Mouse (Mus musculus) midbrain, embryonic 15.5 days (tissue): ENCODE results near the gene Ubqln2. TPM values are rescaled to one million over a fixed set of nuclear protein-coding genes. Genes with fewer than 3 reads are reported as not detected.

Source experiments
- ATAC-seq: fragments of 200-750 bp; cut with Nextera tagmentation; replicated peaks from 2 replicates; pipeline ENCODE4 v1.8.0; 2017; ENCODE audit warnings: moderate TSS enrichment
- H3K27ac ChIP-seq: fragments of 300-500 bp; sonication (generic); 2 replicates; pipeline ENCODE4 v1.5.1; 2015; ENCODE audit warnings: mild to moderate bottlenecking, inconsistent platforms
- H3K27me3 ChIP-seq: fragments of 300-500 bp; sonication (generic); replicated peaks from 2 replicates; pipeline ENCODE4 v1.6.1; 2015; ENCODE audit warnings: inconsistent platforms
- H3K36me3 ChIP-seq: fragments of 300-500 bp; sonication (generic); replicated peaks from 2 replicates; pipeline ENCODE4 v1.6.1; 2015; ENCODE audit warnings: inconsistent platforms
- H3K4me1 ChIP-seq: fragments of 300-500 bp; sonication (generic); 2 replicates; pipeline ENCODE4 v1.6.1; 2015; ENCODE audit warnings: inconsistent platforms
- H3K4me2 ChIP-seq: fragments of 300-500 bp; sonication (generic); 2 replicates; pipeline ENCODE4 v1.6.1; 2015; ENCODE audit warnings: inconsistent platforms, mild to moderate bottlenecking, moderate library complexity
- H3K4me3 ChIP-seq: fragments of 300-500 bp; sonication (generic); 2 replicates; pipeline ENCODE4 v1.5.1; 2015; ENCODE audit warnings: mild to moderate bottlenecking, inconsistent platforms
- H3K9ac ChIP-seq: fragments of 300-500 bp; sonication (generic); 2 replicates; pipeline ENCODE4 v1.6.1; 2015; ENCODE audit warnings: mild to moderate bottlenecking, inconsistent platforms
- H3K9me3 ChIP-seq: fragments of 300-500 bp; sonication (generic); 2 replicates; pipeline ENCODE4 v1.6.1; 2016; ENCODE audit warnings: inconsistent platforms
- WGBS: fragments of 180-500 bp; shearing (Covaris S2); methylation state at CpG from one replicate; pipeline ENCODE4 v1.1.7; 2015; ENCODE audit warnings: mixed read lengths; 5-methylcytosine and 5-hydroxymethylcytosine counted together
- polyA plus RNA-seq: library from polyadenylated mRNA; unstranded; fragments of >200 nt; fragmentation: Nextera tagmentation; extraction: Ambion mirVana; gene quantifications from 2 replicates; pipeline ENCODE4 v1.2.1, GENCODE M21; 2015

Gene Ubqln2
- 53.4 and 54.0 TPM in 2 replicates for polyA plus RNA-seq

GRCm38 (mm10) chrX:153497688-153498516 is at the start of gene Ubqln2:
TSS of gene Ubqln2 (plus strand) at chrX:153498227.
- Histone ChIP-seq H3K36me3 (no peaks in the 10 kb centered on the region), H3K9me3 (no peaks in the 10 kb centered on the region), H3K4me1 (peaks cover 2% of the 10 kb centered on the region), H3K4me3 (peak within 1 kb of the TSS; percentile 65), H3K27me3 (no peaks in the 10 kb centered on the region), H3K9ac (peak within 1 kb of the TSS; percentile 84), H3K4me2 (peak within 1 kb of the TSS; percentile 65), H3K27ac (peak within 1 kb of the TSS; percentile 94)
- ATAC-seq: peak; percentile 94
- WGBS: 18% methylated on average over 72 of the region's 76 CpGs

GRCm38 (mm10) chrX:153451946-153452345 is 46.1 kb upstream of the Ubqln2 start:
- H3K9ac ChIP-seq: no peak overlapping the region
- no peaks in the 10 kb centered on the region for H3K36me3 ChIP-seq
- ATAC-seq: no peak
- no peaks in the 10 kb centered on the region for H3K4me1 ChIP-seq
- no peaks in the 10 kb centered on the region for H3K27me3 ChIP-seq
- no peaks in the 10 kb centered on the region for H3K9me3 ChIP-seq
- H3K4me2 ChIP-seq: no peak overlapping the region
- H3K4me3 ChIP-seq: no peak overlapping the region
- no peak overlapping the region for H3K27ac ChIP-seq
- WGBS: 63% methylated on average over 5 of the region's 5 CpGs

GRCm38 (mm10) chrX:153476760-153477248 is 21.2 kb upstream of the Ubqln2 start:
- Histone ChIP-seq H3K4me1 (no peaks in the 10 kb centered on the region), H3K27me3 (no peaks in the 10 kb centered on the region), H3K36me3 (no peaks in the 10 kb centered on the region), H3K27ac (peak overlapping the region; percentile 82), H3K4me3 (no peak overlapping the region), H3K9ac (no peak overlapping the region), H3K4me2 (peak overlapping the region; percentile 31; the same call in 1 of the 2 replicates), H3K9me3 (no peaks in the 10 kb centered on the region)
- ATAC-seq: peak; percentile 92; the same call in 1 of the 2 replicates
- whole genome bisulfite sequencing: 33% methylated on average over 8 of the region's 8 CpGs

GRCm38 (mm10) chrX:153492326-153492725 is 5.7 kb upstream of the Ubqln2 start:
- Histone ChIP-seq H3K9ac (no peak overlapping the region), H3K4me2 (no peak overlapping the region), H3K27me3 (no peaks in the 10 kb centered on the region), H3K27ac (no peak overlapping the region), H3K9me3 (no peaks in the 10 kb centered on the region), H3K4me1 (no peaks in the 10 kb centered on the region), H3K4me3 (no peak overlapping the region), H3K36me3 (no peaks in the 10 kb centered on the region)
- 66% methylated on average over 3 of the region's 3 CpGs for WGBS
- ATAC-seq: no peak

- Histone ChIP-seq H3K4me3 (peak overlapping the region; percentile 65), H3K36me3 (no peaks in the 10 kb centered on the region), H3K4me2 (peak overlapping the region; percentile 65), H3K4me1 (peaks cover 5% of the 10 kb centered on the region), H3K9ac (peak overlapping the region; percentile 84), H3K27ac (peak overlapping the region; percentile 94), H3K27me3 (no peaks in the 10 kb centered on the region), H3K9me3 (no peaks in the 10 kb centered on the region)
- WGBS: 27% methylated on average over 30 of the region's 30 CpGs
- peak; percentile 27 for ATAC-seq
Observed at GRCm38 (mm10) chrX:153498665-153499293, 752 bp downstream of the Ubqln2 start.

- Histone ChIP-seq H3K27ac (peak overlapping the region; percentile 94), H3K9ac (peak overlapping the region; percentile 84), H3K4me1 (peaks cover 5% of the 10 kb centered on the region), H3K27me3 (no peaks in the 10 kb centered on the region), H3K36me3 (no peaks in the 10 kb centered on the region), H3K4me3 (peak overlapping the region; percentile 65), H3K4me2 (peak overlapping the region; percentile 65), H3K9me3 (no peaks in the 10 kb centered on the region)
- no peak for ATAC-seq
- WGBS: 26% methylated on average over 32 of the region's 32 CpGs
Observed at GRCm38 (mm10) chrX:153499294-153500046, 1.4 kb downstream of the Ubqln2 start.

- 29% methylated on average over 12 of the region's 12 CpGs for WGBS
- peak overlapping the region; percentile 94 for H3K27ac ChIP-seq
- H3K36me3 ChIP-seq: no peaks in the 10 kb centered on the region
- no peaks in the 10 kb centered on the region for H3K27me3 ChIP-seq
- no peak for ATAC-seq
- peak overlapping the region; percentile 65 for H3K4me3 ChIP-seq
- H3K9me3 ChIP-seq: no peaks in the 10 kb centered on the region
- peaks cover 5% of the 10 kb centered on the region for H3K4me1 ChIP-seq
- H3K9ac ChIP-seq: peak overlapping the region; percentile 84
- H3K4me2 ChIP-seq: peak overlapping the region; percentile 65
Observed at GRCm38 (mm10) chrX:153500047-153500345, 2.0 kb downstream of the Ubqln2 start.

GRCm38 (mm10) chrX:153505954-153506353 is 7.9 kb downstream of the Ubqln2 start:
- H3K9me3 ChIP-seq: no peaks in the 10 kb centered on the region
- no peaks in the 10 kb centered on the region for H3K27me3 ChIP-seq
- no peak overlapping the region for H3K4me2 ChIP-seq
- H3K4me1 ChIP-seq: peaks cover 5% of the 10 kb centered on the region
- H3K4me3 ChIP-seq: no peak overlapping the region
- no peak overlapping the region for H3K27ac ChIP-seq
- H3K9ac ChIP-seq: no peak overlapping the region
- 43% methylated on average over 9 of the region's 9 CpGs for WGBS
- no peaks in the 10 kb centered on the region for H3K36me3 ChIP-seq
- ATAC-seq: 0 out of 2 replicates have a peak, but pooled peaks have one; percentile 37

- Histone ChIP-seq H3K36me3 (no peaks in the 10 kb centered on the region), H3K9me3 (no peaks in the 10 kb centered on the region), H3K4me1 (no peaks in the 10 kb centered on the region), H3K27me3 (no peaks in the 10 kb centered on the region), H3K4me3 (no peak overlapping the region), H3K4me2 (no peak overlapping the region), H3K9ac (no peak overlapping the region), H3K27ac (no peak overlapping the region)
- no peak for ATAC-seq
- 94% methylated on average over 5 of the region's 5 CpGs for WGBS
Observed at GRCm38 (mm10) chrX:153515491-153515890, 17.5 kb downstream of the Ubqln2 start.

- 24% methylated on average over 2 of the region's 2 CpGs for WGBS
- ATAC-seq: peak; percentile 58; the same call in 1 of the 2 replicates
Observed at GRCm38 (mm10) chrX:153528399-153528798, 30.4 kb downstream of the Ubqln2 start.

More at GRCm38 (mm10) chrX:153528399-153528798, 30.4 kb downstream of the Ubqln2 start:
- no peak overlapping the region for H3K9ac ChIP-seq
- H3K4me3 ChIP-seq: no peak overlapping the region
- H3K27ac ChIP-seq: no peak overlapping the region
- H3K4me1 ChIP-seq: no peaks in the 10 kb centered on the region
- no peaks in the 10 kb centered on the region for H3K9me3 ChIP-seq
- H3K36me3 ChIP-seq: no peaks in the 10 kb centered on the region
- H3K27me3 ChIP-seq: no peaks in the 10 kb centered on the region
- H3K4me2 ChIP-seq: no peak overlapping the region
